In the genomic region with DNA sequence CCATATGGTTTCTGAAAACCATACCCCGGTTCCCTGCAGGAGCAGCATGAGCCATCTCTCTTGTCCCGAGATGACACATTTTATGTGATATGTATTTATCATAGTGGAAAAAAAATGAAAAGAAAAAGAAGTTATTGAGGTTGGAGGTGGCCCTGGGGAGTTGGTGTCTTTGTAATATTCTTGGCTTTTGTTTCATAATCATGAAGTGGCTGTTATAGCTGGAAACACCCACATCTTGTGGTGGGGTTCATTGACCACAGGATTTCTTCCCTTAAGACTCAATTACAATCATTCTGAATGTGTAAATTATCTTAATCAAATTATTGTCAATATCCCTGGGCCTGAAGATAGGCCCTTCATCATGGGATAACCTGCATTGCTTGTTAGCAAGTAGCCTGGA, we compare ENCODE assay signal across 16 mouse cellular contexts.
"Had no signal": no experiment of that assay in that cellular context is flagged by ENCODE, and none has a peak within 500 bp of the region (broad histone marks: within the 10 kb centered on the region; RNA-seq: fewer than 3 reads in every experiment).

No protein-coding gene starts in this region.

- ATAC-seq: midbrain, embryonic 16.5 days had no signal

- H3K36me3 ChIP-seq: midbrain, embryonic 10.5 days; midbrain, embryonic 12.5 days; neural tube, embryonic 13.5 days; neural tube, embryonic 15.5 days; stomach, embryonic 15.5 days had no signal

- H3K27me3 ChIP-seq: neural tube, embryonic 13.5 days; neural tube, embryonic 15.5 days; stomach, embryonic 15.5 days had no signal

- H3K9me3 ChIP-seq: midbrain, embryonic 12.5 days; neural tube, embryonic 13.5 days; neural tube, embryonic 15.5 days; stomach, embryonic 15.5 days had no signal

- H3K4me1 ChIP-seq: midbrain, embryonic 10.5 days; midbrain, embryonic 12.5 days; neural tube, embryonic 13.5 days; neural tube, embryonic 15.5 days; stomach, embryonic 15.5 days had no signal

- H3K4me3 ChIP-seq: midbrain, embryonic 10.5 days; midbrain, embryonic 12.5 days; myocyte; neural tube, embryonic 13.5 days; neural tube, embryonic 15.5 days; stomach, embryonic 15.5 days had no signal

- DNase-seq: lung, adult 18-20 months; lung, embryonic 14.5 days; lung, postnatal 10 days; midbrain, embryonic 14.5 days; right cerebral cortex, postnatal 14 days; thymus, adult 2 months; thymus, postnatal 25 days; thymus, postnatal 4 days had no signal

- H3K27ac ChIP-seq: midbrain, embryonic 10.5 days; midbrain, embryonic 12.5 days; neural tube, embryonic 13.5 days; neural tube, embryonic 15.5 days; stomach, embryonic 15.5 days; stomach, postnatal 0 days had no signal
